Comparison of ENCODE assay signal across 17 mouse cellular contexts in the genomic region with DNA sequence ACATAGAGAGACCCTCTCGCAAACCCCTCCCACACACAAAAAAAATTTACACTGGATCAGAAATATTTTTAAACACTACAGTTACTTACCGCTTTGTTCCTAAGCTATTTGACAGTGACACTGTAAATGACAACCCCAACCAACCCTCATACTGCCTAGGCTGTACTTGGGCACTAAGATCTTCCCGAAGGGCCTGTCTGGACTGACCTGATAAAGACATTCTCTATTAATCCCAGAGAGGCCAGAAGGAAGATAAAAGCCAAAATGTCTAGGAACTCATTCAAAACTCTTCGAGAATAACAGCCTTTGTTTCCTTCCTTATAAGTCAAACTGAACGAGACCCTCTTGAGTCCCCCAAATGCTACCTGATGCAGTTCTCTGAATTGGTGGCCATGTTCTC. TPM values are rescaled to one million over a fixed set of nuclear protein-coding genes. Genes with fewer than 3 reads are reported as not detected.
DNase-seq lines count a peak whose midpoint lies in the region; ATAC-seq and TF ChIP-seq lines count a peak whose summit lies in the region.
"Had no signal": no experiment of that assay in that cellular context is flagged by ENCODE, and none has a peak within 500 bp of the region (broad histone marks: within the 10 kb centered on the region; RNA-seq: fewer than 3 reads in every experiment).

No protein-coding gene starts in this region.

- peak overlapping the region; percentile 18; the same call in 1 of the 2 replicates for H3K9ac ChIP-seq in liver, embryonic 13.5 days
- no peak overlapping the region for H3K9ac ChIP-seq in liver, postnatal 0 days (replicated peaks)
- no peak overlapping the region for H3K9ac ChIP-seq in forebrain, embryonic 12.5 days
- no peak overlapping the region for H3K9ac ChIP-seq in neural tube, embryonic 15.5 days (replicated peaks)
- H3K9ac ChIP-seq: embryonic facial prominence, embryonic 13.5 days; heart, embryonic 13.5 days; hindbrain, embryonic 15.5 days had no signal

- ATAC-seq in liver, embryonic 13.5 days (ENCODE audit: low read depth): peak; percentile 87
- ATAC-seq in liver, postnatal 0 days: no peak
- ATAC-seq in forebrain, embryonic 12.5 days (ENCODE audit: low FRiP score): no peak
- ATAC-seq in neural tube, embryonic 15.5 days (ENCODE audit: low FRiP score): no peak
- ATAC-seq: forebrain, embryonic 14.5 days had no signal

- WGBS in liver, embryonic 13.5 days (ENCODE audit: insufficient replicate concordance): 36% methylated on average over 5 of the region's 5 CpGs
- 61% methylated on average over 5 of the region's 5 CpGs for WGBS in liver, postnatal 0 days (ENCODE audit: insufficient replicate concordance)
- 92% methylated on average over 5 of the region's 5 CpGs for WGBS in forebrain, embryonic 12.5 days
- WGBS in neural tube, embryonic 15.5 days: 96% methylated on average over 5 of the region's 5 CpGs

- no peaks in the 10 kb centered on the region; the same call in 1 of the 2 replicates for H3K36me3 ChIP-seq in liver, embryonic 13.5 days
- 0 out of 2 replicates have a peak, but pooled peaks cover 11% of the 10 kb centered on the region for H3K36me3 ChIP-seq in liver, postnatal 0 days (replicated peaks; ENCODE audit: insufficient read depth, low read length)
- H3K36me3 ChIP-seq in forebrain, embryonic 12.5 days (replicated peaks): peaks cover 42% of the 10 kb centered on the region
- H3K36me3 ChIP-seq in neural tube, embryonic 15.5 days: peaks cover 80% of the 10 kb centered on the region

- H3K4me3 ChIP-seq in liver, embryonic 13.5 days (replicated peaks): no peak overlapping the region
- H3K4me3 ChIP-seq in liver, postnatal 0 days (ENCODE audit: low read depth, low read length): no peak overlapping the region
- no peak overlapping the region for H3K4me3 ChIP-seq in forebrain, embryonic 12.5 days (replicated peaks)
- H3K4me3 ChIP-seq in neural tube, embryonic 15.5 days (replicated peaks): no peak overlapping the region
- H3K4me3 ChIP-seq: embryonic facial prominence, embryonic 13.5 days; heart, embryonic 13.5 days; hindbrain, embryonic 15.5 days had no signal

- TF ChIP-seq EP300 in liver, postnatal 0 days (IDR thresholded peaks at IDR 0.05; ENCODE audit: low read depth): 0 out of 2 replicates have a peak, but pooled peaks have one; percentile 17

- DNase-seq in c-Kit-positive CD71-positive TER-119-positive erythroid progenitor cells, embryonic 14.5 days (ENCODE audit: low spot score): peak; percentile 48
- DNase-seq in liver, embryonic 13.5 days: peak; percentile 23
- no peak for DNase-seq in liver, postnatal 0 days
- DNase-seq in natural killer cell, adult 2 months (ENCODE audit: low spot score in 2 of 2): no peak
- DNase-seq: adrenal gland, adult 8-10 months; adrenal gland, postnatal 36 days; cerebellum, adult 11-12 months; cerebellum, adult 9-10 months; cerebellum, postnatal 36 days; gastrocnemius, postnatal 36 days; heart, postnatal 36 days had no signal

- H3K4me2 ChIP-seq in liver, embryonic 13.5 days: peak overlapping the region; percentile 32; the same call in 1 of the 2 replicates
- H3K4me2 ChIP-seq in liver, postnatal 0 days (ENCODE audit: low read depth, low read length): no peak overlapping the region
- H3K4me2 ChIP-seq in forebrain, embryonic 12.5 days: no peak overlapping the region
- H3K4me2 ChIP-seq in neural tube, embryonic 15.5 days: no peak overlapping the region
- H3K4me2 ChIP-seq: embryonic facial prominence, embryonic 13.5 days; heart, embryonic 13.5 days; hindbrain, embryonic 15.5 days had no signal

- no peak for TF ChIP-seq CTCF in liver, postnatal 0 days (IDR thresholded peaks at IDR 0.05; ENCODE audit: low read depth)

- peaks cover 35% of the 10 kb centered on the region for H3K4me1 ChIP-seq in liver, embryonic 13.5 days (replicated peaks)
- no peaks in the 10 kb centered on the region for H3K4me1 ChIP-seq in liver, postnatal 0 days (ENCODE audit: insufficient read depth)
- no peaks in the 10 kb centered on the region for H3K4me1 ChIP-seq in forebrain, embryonic 12.5 days
- H3K4me1 ChIP-seq in neural tube, embryonic 15.5 days: no peaks in the 10 kb centered on the region
- H3K4me1 ChIP-seq: embryonic facial prominence, embryonic 13.5 days; hindbrain, embryonic 15.5 days had no signal

- no peaks in the 10 kb centered on the region for H3K27me3 ChIP-seq in liver, embryonic 13.5 days
- no peaks in the 10 kb centered on the region for H3K27me3 ChIP-seq in liver, postnatal 0 days (ENCODE audit: insufficient read depth, low read length)
- H3K27me3 ChIP-seq in forebrain, embryonic 12.5 days: no peaks in the 10 kb centered on the region
- H3K27me3 ChIP-seq in neural tube, embryonic 15.5 days (replicated peaks): no peaks in the 10 kb centered on the region
- H3K27me3 ChIP-seq: embryonic facial prominence, embryonic 13.5 days; heart, embryonic 13.5 days; hindbrain, embryonic 15.5 days had no signal

- no peaks in the 10 kb centered on the region for H3K9me3 ChIP-seq in liver, embryonic 13.5 days (replicated peaks)
- no peaks in the 10 kb centered on the region for H3K9me3 ChIP-seq in liver, postnatal 0 days (ENCODE audit: low read length)
- H3K9me3 ChIP-seq in forebrain, embryonic 12.5 days: no peaks in the 10 kb centered on the region
- H3K9me3 ChIP-seq in neural tube, embryonic 15.5 days (replicated peaks): no peaks in the 10 kb centered on the region
- H3K9me3 ChIP-seq: embryonic facial prominence, embryonic 13.5 days; heart, embryonic 13.5 days; hindbrain, embryonic 15.5 days had no signal

- H3K27ac ChIP-seq in liver, embryonic 13.5 days: peak overlapping the region; percentile 65
- H3K27ac ChIP-seq in liver, postnatal 0 days (ENCODE audit: low read depth): no peak overlapping the region
- H3K27ac ChIP-seq in forebrain, embryonic 12.5 days: no peak overlapping the region
- H3K27ac ChIP-seq in neural tube, embryonic 15.5 days (replicated peaks): no peak overlapping the region
- H3K27ac ChIP-seq: embryonic facial prominence, embryonic 13.5 days; heart, embryonic 13.5 days; hindbrain, embryonic 15.5 days had no signal

RNA-seq across cellular contexts. Expression of gene Cyb561, which starts 31.9 kb away (rescaled TPM):
- 1.9 TPM in 2 replicates for polyA plus RNA-seq in liver, embryonic 13.5 days (2015; fragmentation: Nextera tagmentation; extraction: Ambion mirVana)
- 0.89 and 0.96 TPM in 2 replicates for polyA plus RNA-seq in liver, postnatal 0 days (2015; fragmentation: Nextera tagmentation; extraction: Ambion mirVana)
- 13.2 and 14.6 TPM in 2 replicates for polyA plus RNA-seq in forebrain, embryonic 12.5 days (2016; fragmentation: Nextera tagmentation; extraction: Ambion mirVana)
- 41.3 and 42.2 TPM in 2 replicates for polyA plus RNA-seq in neural tube, embryonic 15.5 days (2015; fragmentation: Nextera tagmentation; extraction: Ambion mirVana)

RNA-seq across cellular contexts. Expression of gene Ace, which starts 46.5 kb away (rescaled TPM):
- polyA plus RNA-seq in liver, embryonic 13.5 days (2015; fragmentation: Nextera tagmentation; extraction: Ambion mirVana): 0.02 and 0.05 TPM in 2 replicates
- polyA plus RNA-seq in liver, postnatal 0 days (2015; fragmentation: Nextera tagmentation; extraction: Ambion mirVana): 0.07 and 0.09 TPM in 2 replicates
- polyA plus RNA-seq in forebrain, embryonic 12.5 days (2016; fragmentation: Nextera tagmentation; extraction: Ambion mirVana): 0.60 and 0.78 TPM in 2 replicates
- polyA plus RNA-seq in neural tube, embryonic 15.5 days (2015; fragmentation: Nextera tagmentation; extraction: Ambion mirVana): 4.1 and 4.2 TPM in 2 replicates

Comparison
In these comparisons a context has a peak if more than half of its experiments do, and no peak if none do; other contexts are left out.
1. DNase-seq: peak in c-Kit-positive CD71-positive TER-119-positive erythroid progenitor cells, embryonic 14.5 days (single experiment) and liver, embryonic 13.5 days (single experiment); none in liver, postnatal 0 days (single experiment) and natural killer cell, adult 2 months (0 of 2).